Mouse (Mus musculus) gastrocnemius, postnatal 4 days (tissue): ENCODE measurements around the gene Irak1. TPM values are rescaled to one million over a fixed set of nuclear protein-coding genes. Genes with fewer than 3 reads are reported as not detected.

Source experiments
- DNase-seq, 2 experiments: peaks; one replicate each; pipeline ENCODE4 v3.0.0; 2021 to 2022; ENCODE audit warnings: low spot score in 2 of 2, mixed read lengths in 2 of 2
- long read RNA-seq, 2 experiments: library from polyadenylated mRNA; stranded (forward); transcript quantifications; one replicate each; pipeline ENCODE4 v2.0.0; 2021
- total RNA-seq, 2 experiments: library from RNA; stranded (reverse); gene quantifications; 2 replicates each; pipeline ENCODE4 v1.2.3; 2021

Gene Irak1
- total RNA-seq = 10 to 100 TPM; 51.0 to 58.8 TPM
- long read RNA-seq, experiment 1, transcript Irak1-206 (14 exons, 3,835 nt) = major isoform, 30 of 93 reads
- long read RNA-seq, experiment 1, transcript Irak1-204 (14 exons, 3,825 nt) = minor isoform, 9 of 93 reads
- long read RNA-seq, experiment 1, partial matches to known transcripts = 13 of 93 reads
- long read RNA-seq, experiment 1, other reads (novel, unspliced or antisense) = 40 of 93 reads
- long read RNA-seq, experiment 2, transcript Irak1-206 (14 exons, 3,835 nt) = major isoform, 40 of 115 reads
- long read RNA-seq, experiment 2, transcript Irak1-204 (14 exons, 3,825 nt) = minor isoform, 10 of 115 reads
- long read RNA-seq, experiment 2, partial matches to known transcripts = 15 of 115 reads
- long read RNA-seq, experiment 2, other reads (novel, unspliced or antisense) = 50 of 115 reads

DNA sequence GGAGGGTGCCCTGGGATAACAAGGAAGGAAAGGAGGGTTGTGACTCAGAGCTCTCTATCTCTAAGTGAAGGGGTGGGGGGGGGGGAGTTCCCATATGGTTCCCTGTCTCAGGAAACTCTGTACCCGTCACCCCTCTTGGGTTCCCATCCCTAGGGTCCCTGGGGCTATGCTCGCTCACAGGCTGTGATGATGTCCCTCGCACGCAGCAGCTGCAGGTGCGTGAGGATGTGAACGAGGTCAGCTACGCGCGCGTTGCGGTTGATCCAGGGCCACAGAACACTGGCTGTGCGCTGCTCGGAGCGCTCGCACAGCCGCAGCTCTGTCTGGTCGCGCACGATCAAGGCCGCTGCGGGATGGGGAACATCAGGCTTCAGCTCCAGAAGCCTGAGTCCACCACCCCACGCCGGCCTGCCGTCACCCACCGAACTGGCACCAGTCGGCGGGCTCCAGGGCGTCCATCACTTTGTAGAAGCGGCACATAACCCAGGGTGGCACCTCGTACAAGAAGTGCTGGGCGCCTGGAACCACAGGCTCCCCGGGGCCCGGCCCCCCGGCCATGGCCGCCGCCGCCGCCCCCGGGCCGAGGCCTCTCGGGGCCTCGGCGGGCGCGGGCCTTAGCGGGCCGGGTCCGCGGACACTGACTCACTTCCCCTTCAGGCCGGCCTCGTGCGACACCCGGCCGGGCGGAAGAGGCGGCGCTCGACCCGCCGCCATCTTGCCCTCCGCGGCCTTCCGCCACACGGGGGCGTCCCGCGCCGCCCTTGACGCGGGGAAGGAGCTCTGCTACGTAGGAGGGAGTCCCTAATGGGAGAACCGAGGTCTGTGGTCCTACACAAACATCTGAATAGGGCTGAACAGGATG, at the start of gene Irak1:
Irak1 (minus strand) TSS at position 731 of the 862 bp plus-strand sequence.
- DNase-seq = peak; percentile 79 to 81

- DNase-seq = no peak
These were observed 47.1 kb upstream of the Irak1 start for GRCm38 (mm10) chrX:74070794-74071193.

GRCm38 (mm10) chrX:74067891-74068290, 44.2 kb upstream of the Irak1 start:
- DNase-seq = peak in 1 of 2 experiments; percentile 36

- DNase-seq = no peak
These were observed 21.4 kb upstream of the Irak1 start for GRCm38 (mm10) chrX:74045107-74045506.

GRCm38 (mm10) chrX:74037702-74038375, 14.1 kb upstream of the Irak1 start:
- DNase-seq = no peak

DNA sequence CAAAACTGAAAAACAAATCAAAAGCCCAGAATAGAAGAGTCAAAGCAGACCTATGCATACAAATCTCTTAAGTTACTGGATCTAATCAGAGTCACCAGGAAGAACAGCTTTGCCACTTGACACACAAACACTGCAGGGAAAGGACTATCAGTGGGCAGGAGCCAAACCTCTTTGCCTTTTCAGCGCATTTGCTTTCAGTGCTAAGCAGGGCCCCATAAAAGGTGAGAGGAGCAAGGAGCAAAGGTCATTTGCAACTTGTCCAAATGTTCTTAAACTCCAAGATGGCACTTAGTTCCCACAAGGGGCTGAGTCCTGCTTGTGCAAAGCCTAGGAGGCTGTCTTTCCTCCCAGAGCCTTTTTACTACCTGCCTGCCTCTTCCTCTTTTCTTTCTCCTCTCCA, 6.3 kb upstream of the Irak1 start:
- no peak for DNase-seq

GRCm38 (mm10) chrX:74022795-74023187, 927 bp downstream of the Irak1 start:
- DNase-seq = no peak

DNA sequence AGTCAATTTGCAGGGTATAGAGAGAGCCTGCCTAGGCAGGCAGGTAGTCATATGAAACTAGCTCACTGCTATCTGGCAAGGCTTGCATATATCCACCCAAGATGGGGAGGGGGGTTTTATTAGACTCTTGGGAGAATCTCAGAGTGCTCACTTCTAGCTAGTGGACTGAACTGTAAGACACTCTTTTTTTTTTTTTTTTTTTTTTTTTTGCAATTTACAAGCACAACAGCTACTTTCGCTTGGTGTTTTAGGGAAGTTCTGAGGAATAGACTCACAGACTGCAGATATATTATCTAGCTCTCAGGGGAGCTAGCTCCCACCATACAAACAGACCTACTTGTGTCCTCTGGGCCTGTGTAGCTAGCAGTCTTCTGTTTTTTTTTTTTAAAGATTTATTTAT, 9.1 kb downstream of the Irak1 start:
- DNase-seq = no peak

GRCm38 (mm10) chrX:74008063-74008462, 15.7 kb downstream of the Irak1 start:
- no peak for DNase-seq

- DNase-seq = no peak
These were observed 17.3 kb downstream of the Irak1 start for GRCm38 (mm10) chrX:74006401-74006800.

- DNase-seq = no peak
These were observed 20.1 kb downstream of the Irak1 start for GRCm38 (mm10) chrX:74003644-74004043.

DNA sequence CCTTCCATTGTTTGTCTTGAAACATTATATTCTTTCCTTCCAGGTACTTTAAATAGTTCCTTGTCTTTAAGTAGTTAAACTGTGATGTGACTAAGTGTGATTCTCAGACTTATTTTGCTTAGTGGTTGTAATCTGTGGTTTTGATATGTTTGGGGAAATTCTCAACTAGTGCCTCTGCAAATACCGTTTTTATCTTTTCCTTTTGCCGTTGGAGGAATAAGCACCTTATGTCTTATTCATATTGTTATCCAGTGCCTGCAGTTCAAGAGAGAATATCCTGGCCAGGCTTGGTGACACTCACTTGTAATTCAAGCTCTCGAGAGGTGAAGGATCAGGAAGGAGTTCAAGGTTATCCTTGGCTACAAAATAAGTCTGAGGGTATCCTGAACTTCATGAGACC, 22.7 kb downstream of the Irak1 start:
- no peak for DNase-seq

DNA sequence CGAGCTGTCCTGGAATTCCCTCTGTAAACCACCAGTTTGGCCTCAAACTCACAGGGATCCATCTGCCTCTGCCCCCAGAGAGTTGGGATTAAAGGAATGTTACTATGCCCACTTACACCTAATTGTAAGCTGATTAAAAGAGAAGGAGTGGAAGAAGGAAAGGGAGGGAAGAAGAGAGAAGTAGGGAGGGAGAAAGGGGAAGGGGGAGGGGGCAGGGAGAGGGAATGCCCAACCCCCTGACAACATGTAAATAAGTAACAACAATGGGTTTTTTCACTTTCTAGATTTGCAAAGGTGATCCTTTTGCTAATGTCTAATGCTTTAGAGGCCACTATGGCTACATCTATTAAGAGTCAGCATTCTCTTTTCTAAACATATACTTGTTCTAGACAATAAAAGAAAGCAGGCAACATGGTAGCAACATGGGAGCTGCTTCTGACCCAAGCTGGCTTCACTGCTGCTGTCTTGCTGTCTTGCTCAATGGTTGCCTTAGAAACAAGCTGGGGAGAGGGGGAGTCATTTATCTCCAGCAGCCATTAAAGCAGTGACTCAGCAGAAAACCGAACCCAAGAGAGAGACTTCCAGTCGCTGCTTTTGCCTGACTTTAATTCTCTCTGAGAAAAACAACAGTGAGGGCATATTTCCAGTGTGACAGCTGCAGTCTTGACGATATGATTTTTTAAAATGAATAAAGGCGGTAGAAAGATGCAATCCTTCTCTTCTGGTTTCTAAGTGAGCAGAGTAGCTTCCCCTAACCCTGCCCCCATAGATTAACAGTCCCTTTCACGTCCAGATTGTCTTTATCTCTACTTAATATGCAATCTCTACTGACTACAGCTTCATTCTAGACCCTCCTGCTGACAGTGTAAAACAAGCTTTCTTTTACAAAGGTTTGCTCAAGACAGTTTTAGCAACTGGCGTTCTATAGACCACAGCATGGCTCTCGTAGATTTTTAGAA, 24.5 kb downstream of the Irak1 start:
- DNase-seq = peak in 1 of 2 experiments; percentile 10

DNA sequence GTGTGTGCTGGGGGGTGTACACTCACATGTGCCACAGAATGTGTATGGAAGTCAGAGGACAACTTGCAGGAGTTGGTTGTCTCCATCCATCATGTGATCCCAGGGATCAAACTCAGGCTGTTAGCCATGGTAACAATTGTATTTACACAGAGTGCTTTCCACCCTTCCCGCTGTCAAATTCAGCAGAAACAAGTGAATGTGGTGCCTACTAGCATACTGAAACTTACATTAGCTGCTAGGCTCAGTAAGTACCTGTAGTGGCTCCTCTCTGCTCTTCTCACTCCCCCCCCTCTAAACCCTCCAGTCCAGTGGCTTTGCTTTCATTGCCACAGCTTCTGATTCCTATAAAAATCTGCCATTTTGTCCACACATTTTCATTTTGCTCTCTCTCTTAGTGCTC, 45.9 kb downstream of the Irak1 start:
- DNase-seq = no peak

- DNase-seq = no peak
These were observed 47.4 kb downstream of the Irak1 start for GRCm38 (mm10) chrX:73976283-73976682.

- DNase-seq = no peak
These were observed 50.9 kb downstream of the Irak1 start for GRCm38 (mm10) chrX:73972774-73973173.

- DNase-seq = no peak
These were observed 52.9 kb downstream of the Irak1 start for GRCm38 (mm10) chrX:73970781-73971180.

GRCm38 (mm10) chrX:73969729-73970128, 54.0 kb downstream of the Irak1 start:
- no peak for DNase-seq

DNA sequence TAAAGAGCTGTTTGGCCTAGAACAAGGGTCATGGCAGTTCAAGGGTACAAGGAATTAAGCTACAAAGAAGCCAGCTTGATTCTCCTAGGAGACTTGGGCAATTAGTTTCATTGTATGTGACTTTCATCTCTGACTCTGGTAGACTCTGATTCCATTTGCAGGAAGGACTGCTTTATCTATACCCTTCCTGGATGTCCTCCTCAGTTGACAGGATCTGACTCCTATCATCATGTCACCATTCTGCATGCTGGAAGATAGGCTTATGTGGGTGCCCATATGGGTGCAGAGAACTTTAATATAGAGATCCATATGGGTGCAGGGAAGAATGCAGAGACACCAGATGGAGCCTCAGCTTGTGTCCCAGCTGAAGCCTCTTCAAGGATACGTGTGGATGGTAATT, 54.6 kb downstream of the Irak1 start:
- DNase-seq = no peak
